Mouse (Mus musculus): ENCODE measurements around the gene Zfhx2.

Zfhx2 gene

DNA sequence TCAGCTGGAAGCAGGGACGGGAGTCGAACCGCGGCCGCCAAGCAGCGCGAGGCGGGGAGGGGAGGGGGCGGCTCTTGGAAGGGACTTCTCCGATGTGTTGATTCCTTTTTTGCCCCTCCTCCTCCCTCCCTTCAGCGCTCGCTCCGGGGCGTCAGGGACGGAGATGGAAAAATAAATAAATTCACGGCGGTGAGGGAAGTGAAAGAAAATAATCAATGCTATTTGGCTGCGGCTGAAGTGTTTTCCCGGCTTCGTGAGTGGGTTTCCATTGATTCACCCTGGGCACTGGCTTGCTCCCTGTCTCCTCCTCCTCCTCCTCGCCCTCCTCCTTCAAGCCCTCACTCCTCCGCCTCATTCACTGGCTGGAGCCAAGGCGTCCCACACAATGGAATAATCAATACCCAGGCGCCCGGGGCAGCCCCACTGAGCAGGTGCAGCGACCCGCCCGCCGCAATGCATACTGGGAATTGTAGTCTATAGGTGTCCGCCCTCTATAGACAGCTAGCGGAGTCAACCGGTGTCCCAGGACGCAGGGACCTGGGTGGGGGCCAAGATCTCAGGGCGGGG, at the start of gene Zfhx2:
Gene Zfhx2, minus strand, starts transcription at position 314 of the 567 bp plus-strand sequence.
- peak; percentile 71 for DNase-seq (ENCODE audit: low spot score)

GRCm38 (mm10) chr14:55139313-55139712, 47.2 kb upstream of the Zfhx2 start:
- DNase-seq (ENCODE audit: low spot score), result no peak

- DNase-seq (ENCODE audit: low spot score), result no peak
These were observed 43.6 kb upstream of the Zfhx2 start for GRCm38 (mm10) chr14:55135676-55136075.

DNA sequence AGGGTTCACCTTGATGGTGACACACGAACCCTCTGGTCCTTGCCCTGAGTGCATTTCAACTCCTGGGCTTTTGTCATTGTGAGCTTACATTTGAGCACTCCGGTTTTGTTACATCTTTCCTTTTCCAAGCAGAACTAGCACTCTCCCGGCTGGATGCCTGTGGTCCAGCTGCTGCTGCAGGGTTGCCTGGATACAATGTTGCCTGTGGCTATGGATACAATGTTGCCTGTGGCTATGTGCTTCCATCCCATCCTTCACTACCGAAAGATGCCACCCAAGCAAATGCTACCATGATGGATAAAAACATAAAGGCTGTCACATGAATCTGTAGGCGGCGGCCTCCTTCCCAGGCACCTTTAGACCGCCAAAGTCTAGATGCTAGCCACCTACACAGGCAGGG, 34.4 kb upstream of the Zfhx2 start:
- no peak for DNase-seq (ENCODE audit: low spot score)

DNA sequence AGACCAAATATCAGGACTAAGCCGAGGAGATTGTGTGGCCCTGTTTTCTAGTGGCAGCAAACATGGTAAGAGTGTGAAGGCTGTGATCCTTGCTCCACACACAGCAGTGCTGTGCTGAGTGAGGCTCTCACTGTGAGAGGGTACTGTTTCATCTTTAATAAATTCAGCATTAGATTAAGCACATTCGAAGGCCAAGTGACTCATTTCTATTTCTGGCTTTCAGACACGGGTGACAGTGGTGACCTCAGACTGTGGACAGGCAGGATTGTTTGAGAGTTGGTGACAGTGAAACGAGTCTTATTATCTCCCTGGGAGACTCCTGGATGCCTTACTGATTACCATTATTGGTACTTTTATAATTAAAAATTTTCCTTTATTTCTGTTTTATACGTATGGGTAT, 33.6 kb upstream of the Zfhx2 start:
- no peak for DNase-seq (ENCODE audit: low spot score)

DNA sequence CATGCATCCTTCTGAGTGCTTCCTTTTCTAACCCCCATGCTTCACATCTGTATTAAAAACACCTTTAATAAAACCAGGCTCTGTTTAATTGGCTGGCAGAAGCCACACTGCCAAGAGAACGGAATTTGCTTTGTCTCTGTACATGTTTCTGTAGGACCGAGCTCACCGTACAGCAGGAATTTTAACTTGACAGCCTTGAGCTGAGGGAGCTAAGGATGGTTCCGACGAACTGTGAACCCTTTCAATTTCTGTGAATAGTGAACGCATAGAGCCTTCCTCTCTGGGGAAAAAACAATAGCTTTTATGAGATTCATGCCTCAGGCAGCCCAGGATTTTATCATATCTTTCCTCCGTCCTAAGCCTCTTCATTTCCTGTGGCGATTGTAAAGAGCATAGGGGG, 30.2 kb upstream of the Zfhx2 start:
- DNase-seq (ENCODE audit: low spot score), result no peak

DNA sequence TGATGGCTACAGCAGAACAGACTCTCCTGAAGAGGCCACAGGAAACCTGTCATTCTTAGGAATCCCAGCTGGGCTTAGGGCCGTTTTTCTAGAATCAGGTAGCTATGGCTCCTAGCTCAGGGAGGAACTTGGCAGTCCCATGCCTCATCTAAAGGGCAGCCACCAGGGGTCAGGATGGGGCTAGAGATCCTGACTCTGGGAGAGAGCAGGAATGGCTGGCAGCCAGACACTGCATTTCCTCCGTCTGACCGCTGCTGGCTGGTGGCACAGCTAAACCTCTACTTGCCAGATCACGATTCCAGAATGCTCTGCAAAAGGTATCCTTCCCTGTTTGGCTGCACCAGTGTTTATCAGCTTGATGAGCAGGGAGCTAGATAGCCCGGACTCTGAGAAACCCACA, 29.8 kb upstream of the Zfhx2 start:
- no peak for DNase-seq (ENCODE audit: low spot score)

- no peak for DNase-seq (ENCODE audit: low spot score)
These were observed 27.5 kb upstream of the Zfhx2 start for GRCm38 (mm10) chr14:55119421-55120134.

DNA sequence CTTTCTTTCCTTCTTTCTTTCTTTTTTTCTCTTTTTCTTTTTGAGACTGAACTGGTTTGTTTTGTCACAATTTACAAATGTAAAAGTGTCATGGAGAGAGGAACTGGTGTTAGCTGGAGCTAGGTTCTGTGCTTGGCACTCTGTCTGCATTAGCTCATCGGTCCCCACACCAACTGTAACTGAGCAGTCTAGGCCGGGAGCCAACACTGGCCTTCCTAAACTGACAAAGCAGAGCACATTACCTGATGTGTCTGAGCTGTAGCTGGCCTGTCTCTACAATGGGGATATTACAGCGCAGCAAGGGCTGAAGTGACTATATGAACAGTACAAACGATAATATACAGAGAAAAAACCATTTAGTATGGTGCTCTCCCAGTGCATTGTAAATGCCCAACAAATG, 26.7 kb upstream of the Zfhx2 start:
- no peak for DNase-seq (ENCODE audit: low spot score)

DNA sequence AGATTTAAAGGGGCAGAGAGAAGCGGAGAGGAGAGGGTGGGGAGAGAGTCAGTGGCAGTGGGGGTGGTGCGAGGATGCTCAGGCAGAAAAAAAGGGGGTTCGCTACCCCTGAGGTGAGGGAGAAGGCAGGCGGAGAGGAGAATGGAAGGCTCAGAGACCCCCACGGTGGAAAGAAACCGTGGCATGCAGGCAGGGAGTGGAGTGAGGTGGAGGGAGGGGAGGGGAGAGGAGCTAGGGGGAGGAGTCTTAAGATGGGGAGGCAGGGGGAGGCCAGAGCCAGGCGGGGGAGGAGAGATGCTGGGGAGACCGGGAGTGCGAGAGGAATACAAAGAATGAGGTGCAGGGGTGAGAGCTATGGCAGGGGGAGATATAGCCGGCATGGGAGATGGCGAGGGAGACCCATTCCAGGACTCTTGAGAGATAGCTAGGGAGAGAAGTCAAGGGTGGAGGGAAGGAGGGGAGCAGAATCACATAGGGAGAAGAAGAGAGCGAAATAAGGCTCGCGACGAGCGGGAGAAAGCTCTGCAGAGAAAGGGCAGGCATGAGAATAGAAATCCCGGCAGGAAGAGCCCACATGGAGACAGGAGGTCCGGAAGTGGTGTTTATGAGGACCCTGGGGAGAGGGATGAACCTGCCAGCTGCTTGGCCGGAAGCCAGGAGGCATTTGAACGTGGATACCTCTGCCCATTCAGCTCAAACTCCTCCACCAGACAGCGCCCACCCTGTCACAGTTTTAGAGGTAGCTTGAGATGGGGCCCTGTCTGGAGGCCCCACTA, 24.5 kb upstream of the Zfhx2 start, which contains the start of gene Jph4:
Gene Jph4, minus strand, starts transcription at position 511 of the 776 bp plus-strand sequence.
- DNase-seq (ENCODE audit: low spot score), result no peak

DNA sequence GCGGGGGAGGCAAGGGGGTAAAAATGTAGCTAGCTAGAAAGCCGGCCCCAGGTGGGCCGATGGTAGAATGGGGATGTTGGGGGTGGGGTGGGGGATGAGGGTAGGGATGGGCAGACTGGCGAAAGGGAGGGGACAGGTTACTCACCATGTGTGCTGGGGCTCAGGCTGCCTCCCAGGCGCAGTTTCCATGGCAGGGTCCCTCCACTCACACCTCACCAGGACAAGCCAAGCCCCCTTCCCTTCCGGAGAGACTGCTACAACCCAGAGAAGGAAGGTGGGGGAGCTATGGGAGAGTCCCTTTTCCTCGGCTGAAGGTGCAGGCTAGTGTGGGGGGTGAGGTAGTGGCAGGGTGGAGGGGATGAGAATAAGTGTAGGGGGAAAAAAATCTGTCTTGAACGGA, 23.7 kb upstream of the Zfhx2 start:
- DNase-seq (ENCODE audit: low spot score), result no peak

DNA sequence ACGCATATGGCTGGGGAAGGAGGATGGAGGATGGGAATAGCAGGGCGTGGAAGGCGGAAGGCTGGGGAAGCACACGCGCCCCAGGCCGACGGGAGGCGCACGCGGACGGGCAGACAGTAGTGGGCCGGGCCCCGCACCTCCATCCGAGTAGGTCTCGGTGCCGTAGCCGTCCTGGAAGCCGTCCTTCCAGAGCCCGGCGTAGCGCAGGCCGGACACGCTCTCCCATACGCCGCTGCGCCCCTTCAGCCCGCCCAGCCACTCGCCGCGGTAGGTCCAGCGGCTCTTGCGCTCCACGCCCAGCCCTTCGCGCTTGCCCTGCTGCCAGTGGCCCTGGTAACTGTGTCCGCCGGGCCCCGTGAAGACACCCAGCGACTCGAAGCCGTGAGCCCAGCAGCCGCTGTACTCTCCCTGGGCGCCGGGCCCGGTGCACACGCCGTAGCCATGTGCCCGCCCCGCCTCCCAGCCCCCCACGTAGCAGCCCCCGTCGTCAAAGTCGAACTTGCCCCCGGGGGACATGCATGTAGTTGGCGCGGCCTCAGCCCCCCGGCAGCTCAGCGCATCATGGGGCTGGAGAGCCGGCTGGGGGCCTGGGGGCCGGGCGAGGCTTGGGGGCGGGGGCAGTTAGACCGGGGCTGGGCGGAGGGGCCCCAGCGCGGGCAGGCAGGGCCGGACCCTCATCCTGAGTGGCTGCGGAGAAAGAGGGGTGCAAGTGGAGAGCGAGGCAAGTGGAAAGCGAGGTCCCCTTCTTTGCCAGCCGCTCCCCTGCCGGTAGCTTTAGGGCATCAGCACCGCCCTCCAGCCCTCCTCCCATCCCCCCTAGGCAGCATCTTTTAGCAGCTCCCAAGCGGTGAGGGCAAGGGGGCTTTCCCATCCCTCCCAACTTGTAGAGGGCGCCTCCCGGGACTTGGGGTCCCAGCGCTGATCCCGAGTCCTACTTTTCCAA, 22.9 kb upstream of the Zfhx2 start:
- DNase-seq (ENCODE audit: low spot score), result no peak

GRCm38 (mm10) chr14:55113975-55114645, 22.0 kb upstream of the Zfhx2 start:
- no peak for DNase-seq (ENCODE audit: low spot score)

GRCm38 (mm10) chr14:55113351-55113974, 21.3 kb upstream of the Zfhx2 start:
- DNase-seq (ENCODE audit: low spot score), result no peak

DNA sequence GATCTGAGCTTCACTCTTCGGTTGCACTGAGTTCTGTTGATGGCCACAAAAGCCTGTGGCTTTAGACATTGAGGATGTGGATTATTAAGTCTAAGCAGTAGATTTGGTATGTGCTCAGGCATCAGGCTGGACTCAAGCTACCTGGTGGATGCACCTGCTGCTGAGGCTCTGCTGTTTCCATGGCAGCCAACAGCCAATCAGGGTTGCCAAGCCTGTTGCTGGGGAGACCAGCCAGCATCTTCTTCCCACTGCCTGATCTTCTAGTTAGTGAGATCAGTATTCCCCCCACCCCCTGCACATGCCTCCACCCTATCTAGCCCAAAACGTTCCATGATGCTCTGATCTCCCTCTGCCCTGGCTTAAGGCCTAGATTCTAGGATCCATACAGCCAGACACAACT, 19.6 kb upstream of the Zfhx2 start:
- no peak for DNase-seq (ENCODE audit: low spot score)

- DNase-seq (ENCODE audit: low spot score), result no peak
These were observed 18.0 kb upstream of the Zfhx2 start for GRCm38 (mm10) chr14:55110076-55110475.

GRCm38 (mm10) chr14:55109048-55109873, 17.1 kb upstream of the Zfhx2 start:
- no peak for DNase-seq (ENCODE audit: low spot score)

- no peak for DNase-seq (ENCODE audit: low spot score)
These were observed 16.2 kb upstream of the Zfhx2 start for GRCm38 (mm10) chr14:55108202-55108870.

GRCm38 (mm10) chr14:55106990-55107389, 14.9 kb upstream of the Zfhx2 start:
- DNase-seq (ENCODE audit: low spot score), result no peak
